Mouse (Mus musculus) embryonic stem cell, embryonic (primary cell): ENCODE measurements around the gene Gm45711.
"Not testable (repeated sequence)": the region's sequence is repeated elsewhere in the genome, so short reads cannot be mapped to it uniquely, and the experiment has no call there.

Experiments
- CTCF ChIA-PET, 4 experiments: fragments of 300-600 bp in 2 of 4; fragments of 350-600 bp in 2 of 4; sonication (Branson Sonifier 250); formaldehyde crosslinking; loops; one replicate each; lab custom pipeline; 2022; ENCODE audit warnings: inconsistent platforms in 2 of 4; lab: Charles Lee
- POLR2A ChIA-PET, 4 experiments: fragments of 300-600 bp in 2 of 4; fragments of 350-600 bp in 2 of 4; sonication (Branson Sonifier 250); formaldehyde crosslinking; loops; one replicate each; lab custom pipeline; 2022; ENCODE audit warnings: antibody characterized with exemption in 4 of 4, inconsistent platforms in 1 of 4; lab: Charles Lee

Gene Gm45711

GRCm38 (mm10) chr8:104309441-104310155, at the start of gene Gm45711, which contains the start of gene Cmtm1:
Gene Gm45711, minus strand, starts transcription at chr8:104310081.
Gene Cmtm1, minus strand, starts transcription at chr8:104310145.
- POLR2A ChIA-PET: not testable (repeated sequence)
- CTCF ChIA-PET: interaction anchor here in 1 of 4 experiments (0.9 kb wide), 1 partner anchor 255 kb away, joined by 3 read pairs; no protein-coding TSS in a partner anchor

GRCm38 (mm10) chr8:104358637-104359036, 48.8 kb upstream of the Gm45711 start:
- CTCF ChIA-PET: interaction anchor here in 3 of 4 experiments (0.5 to 1.4 kb wide), 5 partner anchors 11 to 40 kb away, joined by 3 to 5 read pairs (median 4); no protein-coding TSS in a partner anchor
- POLR2A ChIA-PET: interaction anchor here in 2 of 4 experiments (0.7 to 1.9 kb wide), 3 partner anchors 11 to 38 kb away, joined by 3 to 6 read pairs (median 4); no protein-coding TSS in a partner anchor

- ChIA-PET POLR2A (interaction anchor here in 2 of 4 experiments (0.5 to 2.4 kb wide), 12 partner anchors 11 to 237 kb away, joined by 3 to 12 read pairs (median 4); partner anchors contain the start of gene Pdp2 (in 1 of the 2)), CTCF (interaction anchor here in 2 of 4 experiments (0.7 to 2.1 kb wide), 3 partner anchors 10 to 81 kb away, joined by 3 to 10 read pairs (median 3); no protein-coding TSS in a partner anchor)
These were observed 44.6 kb upstream of the Gm45711 start for GRCm38 (mm10) chr8:104354504-104354903.

- POLR2A ChIA-PET: interaction anchor here in 2 of 4 experiments (1.0 to 2.4 kb wide), 7 partner anchors 9 to 89 kb away, joined by 3 to 12 read pairs (median 4); no protein-coding TSS in a partner anchor
- CTCF ChIA-PET: interaction anchor here in 3 of 4 experiments (0.5 to 2.1 kb wide), 5 partner anchors 9 to 283 kb away, joined by 3 to 14 read pairs (median 10); no protein-coding TSS in a partner anchor
These were observed 43.3 kb upstream of the Gm45711 start for GRCm38 (mm10) chr8:104353186-104353585.

GRCm38 (mm10) chr8:104350047-104350446, 40.2 kb upstream of the Gm45711 start:
- POLR2A ChIA-PET: interaction anchor here in 1 of 4 experiments (1.2 kb wide), 1 partner anchor 58 kb away, joined by 3 read pairs; no protein-coding TSS in a partner anchor
- CTCF ChIA-PET: no interaction called here

GRCm38 (mm10) chr8:104348971-104349370, 39.1 kb upstream of the Gm45711 start:
- POLR2A ChIA-PET: interaction anchor here in 1 of 4 experiments (0.6 kb wide), 1 partner anchor 47 kb away, joined by 3 read pairs; no protein-coding TSS in a partner anchor
- CTCF ChIA-PET: no interaction called here

- ChIA-PET CTCF (interaction anchor here in 2 of 4 experiments (0.7 to 0.8 kb wide), 2 partner anchors 30 to 50 kb away, joined by 3 read pairs; no protein-coding TSS in a partner anchor), POLR2A (interaction anchor here in 1 of 4 experiments (1.4 to 2.7 kb wide), 4 partner anchors 12 to 37 kb away, joined by 3 to 6 read pairs (median 4); no protein-coding TSS in a partner anchor)
These were observed 36.8 kb upstream of the Gm45711 start for GRCm38 (mm10) chr8:104346706-104347105.

- CTCF ChIA-PET: interaction anchor here (0.6 to 3.5 kb wide), 53 partner anchors 8 to 258 kb away, joined by 3 to 40 read pairs (median 5); partner anchors contain the start of genes Dync1li2 (in 2 of the 4), Cklf (in 1 of the 4) and Cmtm4 (in 1 of the 4)
These were observed 34.7 kb upstream of the Gm45711 start for GRCm38 (mm10) chr8:104344622-104345021.

GRCm38 (mm10) chr8:104343957-104344356, 34.1 kb upstream of the Gm45711 start:
- ChIA-PET POLR2A (interaction anchor here (0.7 to 2.6 kb wide), 15 partner anchors 9 to 251 kb away, joined by 3 to 11 read pairs (median 3); partner anchors contain the start of genes Dync1li2 (in 2 of the 4) and Cklf (in 1 of the 4)), CTCF (interaction anchor here (0.5 to 3.5 kb wide), 77 partner anchors 8 to 280 kb away, joined by 3 to 40 read pairs (median 4); partner anchors contain the start of genes Dync1li2 (in 2 of the 4), Cdh16 (in 1 of the 4), Cklf (in 1 of the 4) and Cmtm4 (in 1 of the 4))

More at GRCm38 (mm10) chr8:104344622-104345021, 34.7 kb upstream of the Gm45711 start:
- POLR2A ChIA-PET: interaction anchor here in 3 of 4 experiments (0.5 to 1.8 kb wide), 16 partner anchors 8 to 250 kb away, joined by 3 to 11 read pairs (median 4); partner anchors contain the start of gene Dync1li2 (in 2 of the 3)

- POLR2A ChIA-PET: interaction anchor here in 3 of 4 experiments (0.6 to 2.6 kb wide), 8 partner anchors 12 to 100 kb away, joined by 3 to 9 read pairs (median 4); partner anchors contain the start of genes Cklf (in 1 of the 3) and Dync1li2 (in 1 of the 3)
- CTCF ChIA-PET: interaction anchor here in 2 of 4 experiments (0.7 to 3.5 kb wide), 12 partner anchors 13 to 260 kb away, joined by 3 to 40 read pairs (median 4); partner anchors contain the start of genes Cklf (in 1 of the 2) and Dync1li2 (in 1 of the 2)
These were observed 32.5 kb upstream of the Gm45711 start for GRCm38 (mm10) chr8:104342426-104342825.

GRCm38 (mm10) chr8:104341678-104342077, 31.8 kb upstream of the Gm45711 start:
- CTCF ChIA-PET: interaction anchor here in 2 of 4 experiments (0.7 to 3.5 kb wide), 5 partner anchors 17 to 260 kb away, joined by 4 to 40 read pairs (median 4); no protein-coding TSS in a partner anchor
- POLR2A ChIA-PET: interaction anchor here in 3 of 4 experiments (0.6 to 2.6 kb wide), 7 partner anchors 13 to 101 kb away, joined by 3 to 9 read pairs (median 4); partner anchors contain the start of genes Cklf (in 1 of the 3) and Dync1li2 (in 1 of the 3)

- ChIA-PET POLR2A (interaction anchor here in 3 of 4 experiments (0.5 to 1.8 kb wide), 8 partner anchors 9 to 92 kb away, joined by 3 to 7 read pairs (median 3); no protein-coding TSS in a partner anchor), CTCF (interaction anchor here in 3 of 4 experiments (0.6 to 1.2 kb wide), 6 partner anchors 12 to 261 kb away, joined by 3 to 4 read pairs (median 3); no protein-coding TSS in a partner anchor)
These were observed 31.3 kb upstream of the Gm45711 start for GRCm38 (mm10) chr8:104341106-104341561.

- CTCF ChIA-PET: interaction anchor here in 3 of 4 experiments (0.6 to 1.2 kb wide), 8 partner anchors 12 to 262 kb away, joined by 3 to 6 read pairs (median 4); no protein-coding TSS in a partner anchor
- POLR2A ChIA-PET: interaction anchor here in 3 of 4 experiments (0.5 to 1.8 kb wide), 8 partner anchors 8 to 93 kb away, joined by 3 to 7 read pairs (median 3); no protein-coding TSS in a partner anchor
These were observed 30.6 kb upstream of the Gm45711 start for GRCm38 (mm10) chr8:104340233-104341105.

GRCm38 (mm10) chr8:104339983-104340232, 30.0 kb upstream of the Gm45711 start:
- ChIA-PET CTCF (interaction anchor here in 1 of 4 experiments (0.6 to 1.0 kb wide), 2 partner anchors 95 to 194 kb away, joined by 5 to 6 read pairs; no protein-coding TSS in a partner anchor), POLR2A (interaction anchor here in 1 of 4 experiments (0.6 kb wide), 1 partner anchor 11 kb away, joined by 3 read pairs; no protein-coding TSS in a partner anchor)

- CTCF ChIA-PET: interaction anchor here in 2 of 4 experiments (0.6 to 1.0 kb wide), 4 partner anchors 35 to 193 kb away, joined by 4 to 6 read pairs (median 5); no protein-coding TSS in a partner anchor
- POLR2A ChIA-PET: interaction anchor here in 2 of 4 experiments (0.5 to 0.6 kb wide), 4 partner anchors 12 to 231 kb away, joined by 3 to 6 read pairs (median 3); no protein-coding TSS in a partner anchor
These were observed 29.5 kb upstream of the Gm45711 start, which contains the start of gene Cmtm3 for GRCm38 (mm10) chr8:104339229-104339982. Gene Cmtm3, plus strand, starts transcription at chr8:104339410.
